Mouse (Mus musculus): ENCODE results near the gene Fads6. TPM values are rescaled to one million over a fixed set of nuclear protein-coding genes. Genes with fewer than 3 reads are reported as not detected.

The Fads6 gene
- total RNA-seq (2022), result 1 to 10 TPM; 2.7 to 5.7 (median 4.6) TPM

DNA sequence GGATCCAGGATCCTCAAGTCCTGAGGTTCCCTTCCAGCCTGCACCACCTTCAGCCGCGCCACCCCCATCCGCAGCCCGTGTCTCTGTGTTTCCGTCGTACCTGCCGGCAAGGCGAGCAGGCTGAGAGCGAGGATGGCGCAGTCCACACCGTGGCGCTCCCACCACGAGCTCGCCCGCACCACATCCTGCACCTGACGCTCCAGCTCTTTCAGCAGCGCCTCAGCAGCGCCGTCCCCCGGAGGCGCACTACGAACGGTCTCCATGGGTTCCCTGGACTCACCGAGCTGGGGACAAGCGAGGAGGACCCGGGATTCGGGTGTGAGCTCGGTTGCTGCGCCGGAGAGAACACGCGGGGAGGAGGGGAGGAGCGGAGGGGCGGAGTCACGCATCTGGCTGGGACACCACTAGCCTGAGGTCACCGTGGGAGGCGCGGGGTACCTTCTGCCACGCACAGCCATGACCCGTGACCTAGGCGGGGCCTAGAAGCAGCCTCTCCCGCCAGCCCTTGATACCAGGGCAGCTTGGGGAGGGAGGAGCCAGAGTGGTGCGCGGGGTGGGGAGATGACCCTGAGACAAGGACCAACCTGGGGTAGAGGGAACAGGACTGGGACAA lies at the start of gene Fads6:
TSS of gene Fads6 (minus strand) at position 450 of the 613 bp plus-strand sequence.
- peak; percentile 37 to 60 for DNase-seq (ENCODE audit: low spot score in 2 of 2)

DNA sequence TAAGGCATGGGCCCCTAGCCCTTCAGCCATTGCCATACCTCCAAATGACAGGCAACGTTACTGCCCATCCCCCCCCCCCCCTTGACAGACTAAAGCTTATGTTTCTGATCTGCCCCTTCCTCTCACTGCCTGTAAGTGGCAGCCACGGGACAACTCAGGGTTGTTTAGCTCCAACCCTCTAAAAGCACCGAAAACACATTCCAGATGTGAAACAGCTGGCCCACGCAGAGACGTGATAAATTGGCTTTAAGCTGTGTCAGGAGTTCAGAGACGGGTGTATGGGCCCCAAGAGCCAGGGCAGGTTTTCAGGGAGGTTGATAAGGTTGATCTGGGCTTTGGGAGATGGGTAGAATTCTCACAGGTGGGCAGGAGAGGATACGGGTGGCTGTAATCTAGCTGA lies 48.1 kb upstream of the Fads6 start:
- DNase-seq (ENCODE audit: low spot score in 2 of 2), result no peak

DNA sequence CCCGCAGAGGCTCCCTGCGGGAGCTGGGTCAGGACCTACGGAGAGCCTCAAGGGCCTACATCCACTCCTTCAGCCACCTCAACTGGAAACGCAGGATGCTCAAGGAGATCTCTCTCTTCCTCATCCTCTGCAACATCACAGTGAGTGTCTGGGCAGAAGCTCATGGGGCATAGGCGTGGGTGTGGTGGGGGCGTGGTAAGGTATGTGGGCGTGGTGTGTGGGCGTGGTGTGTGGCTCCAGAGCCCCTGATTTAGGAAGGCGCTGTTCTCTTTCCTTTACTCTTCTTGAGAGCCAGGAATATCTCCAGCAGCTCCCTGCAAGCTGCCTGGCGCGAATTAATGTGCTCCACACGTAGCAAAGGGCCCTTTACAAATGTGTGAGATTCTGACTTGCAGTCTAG lies 47.5 kb upstream of the Fads6 start:
- DNase-seq (ENCODE audit: low spot score in 2 of 2), result no peak

DNA sequence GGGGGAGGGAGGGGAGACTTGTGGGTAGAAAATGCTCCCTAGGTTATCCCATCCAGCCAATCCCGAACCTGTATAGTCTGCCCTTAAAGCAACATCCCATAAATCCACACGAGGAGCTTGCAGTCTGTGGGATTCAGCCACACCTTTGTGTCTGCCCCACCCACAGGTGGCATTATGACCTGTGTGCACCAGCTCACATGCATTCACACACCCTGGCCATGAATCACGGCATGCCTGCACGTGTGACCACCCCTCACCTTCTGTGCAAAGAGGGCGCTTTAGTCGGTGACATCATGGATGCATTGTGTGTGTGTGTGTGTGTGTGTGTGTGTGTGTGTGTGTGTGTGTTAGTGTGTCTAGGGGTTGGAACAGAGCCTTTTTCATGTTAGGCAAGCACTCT lies 44.4 kb upstream of the Fads6 start:
- DNase-seq (ENCODE audit: low spot score in 2 of 2), result no peak

DNA sequence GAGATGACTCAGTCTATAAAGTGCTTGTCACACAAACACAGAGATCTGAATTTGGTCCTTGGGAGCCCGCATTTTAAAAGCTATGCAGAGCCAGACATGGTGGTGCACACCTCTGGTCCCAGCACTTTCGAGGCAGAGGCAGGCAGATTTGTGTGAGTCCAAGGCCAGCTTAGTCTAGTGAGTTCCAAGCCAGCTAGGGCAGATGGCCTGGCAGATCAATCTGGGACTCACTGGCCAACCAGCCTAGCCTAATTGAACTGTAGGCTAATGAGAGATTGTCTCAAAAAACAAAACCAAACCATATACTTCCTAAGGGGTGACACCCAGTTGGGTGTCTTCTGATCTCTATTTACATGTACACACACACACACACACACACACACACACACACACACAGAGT lies 43.8 kb upstream of the Fads6 start:
- DNase-seq (ENCODE audit: low spot score in 2 of 2), result no peak

DNA sequence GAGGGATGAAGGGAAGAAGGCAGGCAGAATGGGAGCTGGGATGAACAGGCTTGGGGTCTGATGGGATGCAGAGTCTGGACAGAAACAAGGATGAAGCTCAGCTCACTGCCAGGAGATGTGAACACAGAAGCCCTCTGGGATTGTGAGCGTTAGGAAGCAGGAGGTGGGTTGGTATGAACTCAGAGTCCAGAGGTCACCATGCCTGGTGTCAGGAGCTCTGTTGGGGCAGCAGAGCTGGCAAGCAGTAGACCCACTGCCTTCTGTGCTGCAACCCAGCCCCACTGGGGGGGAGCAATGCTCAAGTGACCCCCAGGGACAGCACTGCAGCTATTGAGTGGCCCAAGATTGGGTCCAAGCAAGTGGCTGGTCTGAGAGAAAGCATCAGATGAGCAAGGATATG lies 40.4 kb upstream of the Fads6 start:
- DNase-seq (ENCODE audit: low spot score in 2 of 2), result no peak

DNA sequence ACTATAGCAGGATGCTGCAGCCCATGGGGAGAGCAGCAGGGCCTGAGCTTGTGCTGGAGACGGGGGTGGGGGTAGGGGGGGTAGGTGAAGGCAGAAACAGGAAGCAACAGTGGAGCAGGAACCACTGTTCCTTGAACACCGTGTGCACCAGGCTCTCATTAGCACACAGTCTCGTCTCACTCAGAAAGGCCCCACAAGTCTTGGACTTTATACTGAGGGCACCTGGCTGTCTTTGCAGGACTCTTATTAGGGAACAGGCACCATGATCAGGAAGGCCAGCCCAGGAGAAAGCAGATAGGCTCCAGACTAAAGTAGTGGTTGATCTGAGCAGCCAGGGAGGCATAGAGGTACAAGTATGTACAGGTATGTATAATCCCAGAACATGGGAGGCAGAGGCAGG lies 39.9 kb upstream of the Fads6 start:
- DNase-seq (ENCODE audit: low spot score in 2 of 2), result no peak

DNA sequence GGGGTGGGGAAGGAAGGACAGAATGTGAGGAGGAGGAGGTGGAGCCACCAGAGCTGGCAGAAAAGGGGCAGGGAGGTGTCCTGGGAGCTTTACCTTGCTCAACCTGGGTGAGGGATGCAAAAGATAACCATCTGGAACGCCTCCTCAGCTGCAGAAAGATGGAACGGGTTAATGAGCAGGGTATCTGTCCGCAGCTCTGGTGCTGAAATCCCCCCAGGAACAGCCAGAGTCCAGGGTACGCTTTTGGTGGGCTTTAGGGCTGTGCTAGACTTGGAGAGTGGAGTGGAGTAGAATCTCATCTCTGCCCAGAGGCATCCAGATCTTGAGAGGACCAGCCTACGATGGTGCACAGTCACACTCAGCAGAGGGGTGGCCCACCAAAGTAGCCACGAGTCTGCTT lies 38.7 kb upstream of the Fads6 start:
- DNase-seq (ENCODE audit: low spot score in 2 of 2), result no peak

DNA sequence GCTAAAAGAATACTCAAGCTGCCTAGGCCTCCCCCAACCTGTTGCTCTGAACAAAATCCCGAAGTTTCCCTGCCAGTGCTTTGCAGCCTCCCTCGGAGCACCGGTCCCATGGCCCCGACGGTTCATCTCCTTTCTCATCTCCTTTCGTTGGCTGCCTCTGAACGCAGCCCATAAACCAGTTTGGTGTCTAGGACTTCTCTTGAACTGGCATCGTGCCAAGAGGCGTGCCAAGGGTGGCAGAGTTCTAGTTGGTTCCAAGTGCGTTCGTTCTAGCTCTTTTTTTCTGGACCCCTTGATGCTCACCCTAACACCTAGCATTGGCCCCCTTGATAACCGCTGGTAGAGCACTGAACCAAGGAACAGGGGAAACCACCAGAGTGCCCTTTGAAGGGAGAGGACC lies 37.8 kb upstream of the Fads6 start:
- no peak for DNase-seq (ENCODE audit: low spot score in 2 of 2)

DNA sequence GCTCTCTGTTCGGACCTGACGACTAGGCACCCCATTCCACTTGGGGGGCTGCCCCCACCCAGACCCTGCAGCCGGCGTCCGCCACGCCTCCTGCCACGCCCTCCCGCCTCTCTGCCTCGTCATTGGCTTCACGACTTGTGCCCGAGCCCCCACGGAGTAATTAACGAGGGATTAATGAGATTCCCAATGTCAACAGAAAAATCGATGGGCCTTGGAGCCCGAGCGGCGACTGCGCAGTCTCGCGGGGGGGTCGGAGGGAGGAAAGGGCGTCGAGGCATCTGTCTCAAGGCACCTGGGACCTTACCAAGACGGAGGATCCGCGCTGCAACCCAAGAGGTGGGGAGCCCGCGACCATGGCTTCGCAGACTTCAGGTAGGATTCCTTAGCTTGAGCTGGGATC lies 37.1 kb upstream of the Fads6 start, which contains the start of gene Otop3:
TSS of gene Otop3 (plus strand) at position 201 of the 400 bp plus-strand sequence.
- no peak for DNase-seq (ENCODE audit: low spot score in 2 of 2)

DNA sequence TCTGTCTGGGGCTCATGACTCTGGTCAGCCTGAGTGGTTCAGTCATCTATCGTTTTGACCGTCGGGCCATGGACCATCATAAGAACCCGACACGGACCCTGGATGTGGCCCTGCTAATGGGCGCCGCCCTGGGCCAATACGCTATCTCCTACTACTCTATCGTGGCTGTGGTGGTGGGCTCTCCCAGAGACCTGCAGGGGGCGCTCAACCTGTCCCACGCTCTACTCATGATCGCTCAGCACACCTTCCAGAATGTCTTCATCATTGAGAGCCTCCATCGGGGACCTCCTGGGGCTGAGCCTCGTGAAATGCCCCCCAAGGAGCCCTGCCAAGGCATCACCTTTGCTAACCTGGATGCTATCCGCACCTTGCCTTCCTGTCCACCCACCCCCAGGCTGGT lies 31.9 kb upstream of the Fads6 start:
- DNase-seq (ENCODE audit: low spot score in 2 of 2), result no peak

DNA sequence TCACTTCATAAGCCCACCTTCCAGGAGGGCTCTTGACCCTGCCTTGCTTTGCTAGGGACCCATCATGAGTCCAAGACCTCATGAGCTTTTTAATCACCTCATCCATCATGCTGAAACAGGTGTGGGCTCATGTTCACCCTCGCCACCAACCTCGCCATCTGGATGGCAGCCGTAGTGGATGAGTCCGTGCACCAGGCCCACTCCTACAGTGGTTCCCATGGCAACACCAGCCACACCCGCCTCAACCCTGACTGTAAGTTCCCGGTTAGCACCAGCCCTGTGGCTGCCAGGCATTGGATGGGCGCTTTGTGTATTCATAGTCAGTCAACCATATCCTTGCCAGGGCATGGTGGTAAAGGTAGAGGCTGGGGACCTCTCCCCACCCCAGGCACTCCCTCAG lies 29.3 kb upstream of the Fads6 start:
- no peak for DNase-seq (ENCODE audit: low spot score in 2 of 2)

DNA sequence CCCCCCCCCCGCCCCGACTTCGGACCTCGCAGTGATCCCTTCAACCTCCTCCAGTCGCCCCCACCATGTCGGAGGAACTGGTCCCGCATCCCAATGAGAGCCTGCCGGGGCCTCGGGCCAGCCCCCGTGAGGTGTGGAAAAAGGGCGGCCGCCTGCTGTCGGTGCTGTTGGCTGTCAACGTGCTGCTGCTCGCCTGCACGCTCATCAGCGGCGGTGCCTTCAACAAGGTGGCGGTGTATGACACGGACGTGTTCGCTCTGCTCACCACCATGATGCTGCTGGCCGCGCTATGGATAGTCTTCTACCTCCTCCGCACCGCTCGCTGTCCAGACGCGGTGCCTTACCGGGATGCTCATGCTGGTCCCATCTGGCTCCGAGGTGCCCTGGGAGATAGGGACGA lies 25.9 kb upstream of the Fads6 start:
- DNase-seq (ENCODE audit: low spot score in 2 of 2), result no peak

DNA sequence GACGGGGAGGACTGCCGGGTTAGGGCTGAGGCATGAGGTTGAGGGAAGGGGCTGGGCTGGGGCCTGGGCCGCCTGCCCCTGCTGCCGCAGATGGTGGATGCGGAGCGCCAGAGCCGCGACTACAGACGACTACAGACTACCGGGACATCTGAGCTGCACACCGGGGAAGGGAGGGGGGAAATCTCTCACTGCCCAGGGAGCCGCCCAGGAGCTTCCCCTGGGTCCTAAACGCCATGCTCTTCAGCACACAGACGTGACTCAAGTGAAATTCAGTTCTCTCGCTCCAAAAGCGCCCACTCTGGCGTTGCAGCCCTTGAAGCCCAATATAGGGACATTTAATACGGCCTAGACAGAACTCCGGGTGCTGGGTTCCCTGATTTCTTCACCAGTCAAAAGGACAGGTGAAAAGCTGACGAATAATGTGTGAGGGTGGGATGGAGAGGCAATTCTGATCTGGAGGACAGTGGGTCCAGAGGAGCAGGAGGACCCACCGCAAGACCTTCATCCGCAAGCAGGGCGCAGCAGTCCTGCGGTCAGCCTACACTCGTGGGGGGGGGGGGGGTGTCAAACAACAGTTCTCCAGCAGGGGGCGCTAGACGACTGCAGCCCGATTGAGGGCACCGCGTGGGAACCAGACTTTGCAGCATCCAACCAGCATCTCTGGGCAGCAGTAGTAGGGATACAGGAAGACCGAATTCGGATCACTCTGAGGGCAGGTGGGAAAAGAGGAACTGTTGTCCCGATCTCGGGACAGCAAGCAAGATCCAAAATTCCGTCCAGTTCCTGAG lies 24.6 kb upstream of the Fads6 start, which contains the start of gene Ush1g:
TSS of gene Ush1g (minus strand) at position 136 of the 788 bp plus-strand sequence.
- no peak for DNase-seq (ENCODE audit: low spot score in 2 of 2)

DNA sequence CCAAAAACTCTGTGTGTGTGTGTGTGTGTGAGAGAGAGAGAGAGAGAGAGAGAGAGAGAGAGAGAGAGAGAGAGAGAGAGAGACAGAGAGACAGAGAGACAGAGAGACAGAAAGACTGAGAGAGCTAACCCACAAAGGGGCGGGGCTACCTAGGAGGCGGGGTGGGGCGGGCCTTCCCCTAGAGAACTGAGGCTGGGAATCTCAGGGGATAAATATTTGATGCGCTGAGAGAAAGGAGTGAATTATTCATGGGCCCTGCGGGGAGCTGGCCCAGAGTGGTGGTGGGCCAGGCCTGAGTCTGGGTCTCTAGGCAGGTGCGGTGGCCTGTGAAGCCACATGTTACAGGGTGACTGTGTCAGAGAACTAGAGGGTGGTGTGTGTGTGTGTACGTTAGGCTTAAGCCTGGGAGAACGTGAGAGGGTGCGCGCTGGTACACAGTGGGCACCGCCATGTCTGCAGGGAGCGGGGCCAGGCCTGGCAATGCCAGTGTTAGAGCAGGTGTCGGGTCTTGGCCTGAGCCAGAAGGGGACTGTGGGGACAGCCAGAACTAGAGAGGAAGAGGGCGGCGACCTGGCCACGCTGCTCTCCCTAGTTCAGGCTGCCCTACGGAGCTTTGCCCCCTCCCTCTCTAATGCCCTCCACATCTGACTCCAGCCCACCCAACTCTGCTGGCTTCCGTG lies 22.4 kb upstream of the Fads6 start:
- DNase-seq (ENCODE audit: low spot score in 2 of 2), result peak; percentile 20 to 46

DNA sequence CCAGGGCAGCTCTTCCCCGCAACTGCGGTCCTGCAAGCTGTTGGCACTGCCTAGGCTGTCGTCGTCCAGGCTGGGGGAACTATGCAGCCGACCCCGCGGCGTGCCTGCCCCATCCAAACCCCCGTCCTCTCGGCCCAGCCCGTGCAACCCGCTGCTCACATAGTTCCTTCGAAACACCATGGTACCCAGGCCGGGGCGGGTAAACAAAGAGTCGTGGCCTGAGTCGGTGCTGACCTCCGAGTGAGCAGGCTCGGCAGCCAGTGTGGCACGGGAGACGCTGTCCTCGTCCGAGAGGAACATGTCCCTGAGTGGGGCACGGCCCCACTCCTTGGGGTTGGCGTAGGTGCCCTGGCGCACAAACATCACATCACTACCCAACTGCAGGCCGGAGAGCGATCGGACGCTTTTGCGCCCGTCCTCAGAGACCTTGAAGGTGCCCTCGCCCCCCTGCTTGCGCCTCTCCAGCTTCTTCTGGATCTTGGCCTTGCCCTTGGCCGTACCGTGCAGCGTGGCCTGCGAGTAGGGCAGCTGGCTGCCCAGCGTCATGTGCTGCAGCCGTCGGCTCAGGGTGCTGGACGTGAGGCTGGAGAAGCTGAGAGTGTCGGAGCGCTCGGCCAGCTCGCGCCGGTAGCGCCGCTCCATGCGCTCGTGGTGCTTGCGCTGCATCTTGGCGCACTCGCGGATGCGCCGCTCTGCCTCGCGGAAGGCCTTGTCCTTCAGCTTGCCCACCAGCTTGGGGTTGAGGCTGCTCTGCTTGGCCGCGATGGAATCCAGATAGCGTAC lies 21.0 kb upstream of the Fads6 start:
- no peak for DNase-seq (ENCODE audit: low spot score in 2 of 2)

DNA sequence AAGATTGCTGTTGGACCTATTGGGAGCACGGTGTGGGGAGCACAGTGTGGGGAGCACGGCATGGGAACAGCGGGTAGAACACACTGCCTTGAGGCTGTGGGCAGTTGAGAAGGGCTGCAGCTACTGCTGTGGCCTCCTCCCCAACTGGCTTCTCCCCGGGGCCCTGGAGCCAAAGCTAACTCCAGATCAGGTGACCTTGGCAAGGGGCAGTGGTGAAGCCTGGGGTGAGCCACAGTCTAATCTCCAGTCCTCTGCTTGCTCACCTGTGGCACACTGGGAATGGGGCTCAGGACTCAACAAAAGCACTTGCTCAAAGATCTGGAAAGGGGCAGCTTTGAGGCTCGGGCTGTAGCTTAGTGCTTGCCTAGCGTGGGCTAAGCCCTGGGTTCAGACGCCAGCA lies 19.7 kb upstream of the Fads6 start:
- no peak for DNase-seq (ENCODE audit: low spot score in 2 of 2)

DNA sequence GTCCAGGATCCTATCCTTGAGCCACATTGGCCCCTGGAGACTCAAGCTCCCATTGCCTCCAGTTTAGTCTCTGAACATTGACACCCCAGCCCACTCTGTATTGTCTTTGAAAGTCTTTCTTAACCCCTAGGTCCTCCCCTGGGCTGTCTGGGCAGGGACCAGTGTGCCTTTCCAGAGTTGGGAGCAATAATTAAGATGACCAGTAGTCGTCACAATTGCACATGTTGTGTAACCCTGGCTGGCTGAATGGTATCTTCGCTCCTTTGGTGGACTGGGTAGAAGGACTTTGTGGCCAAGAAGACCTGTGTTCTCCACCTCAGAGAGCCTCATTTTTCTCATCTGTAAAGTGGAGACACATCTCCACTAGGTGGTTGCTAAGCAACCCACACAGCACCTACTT lies 16.8 kb upstream of the Fads6 start:
- no peak for DNase-seq (ENCODE audit: low spot score in 2 of 2)

DNA sequence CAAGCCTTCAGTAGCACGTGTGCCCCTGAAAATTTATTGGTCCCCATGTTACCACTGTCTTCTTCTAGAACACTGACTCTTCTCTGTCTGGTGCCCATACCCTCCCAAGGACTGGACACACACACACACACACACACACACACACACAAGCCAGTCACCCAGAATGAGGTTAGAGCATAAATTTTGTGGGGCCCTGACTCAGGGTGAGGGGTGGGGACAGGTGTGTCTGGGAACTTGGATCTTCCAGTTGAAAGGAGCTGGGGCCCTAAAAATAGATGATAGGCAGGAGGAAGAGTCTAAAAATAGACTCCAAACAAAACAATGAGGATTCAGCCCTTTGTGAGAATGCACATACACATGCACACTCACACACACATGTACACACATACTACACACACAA lies 11.3 kb upstream of the Fads6 start:
- no peak for DNase-seq (ENCODE audit: low spot score in 2 of 2)

DNA sequence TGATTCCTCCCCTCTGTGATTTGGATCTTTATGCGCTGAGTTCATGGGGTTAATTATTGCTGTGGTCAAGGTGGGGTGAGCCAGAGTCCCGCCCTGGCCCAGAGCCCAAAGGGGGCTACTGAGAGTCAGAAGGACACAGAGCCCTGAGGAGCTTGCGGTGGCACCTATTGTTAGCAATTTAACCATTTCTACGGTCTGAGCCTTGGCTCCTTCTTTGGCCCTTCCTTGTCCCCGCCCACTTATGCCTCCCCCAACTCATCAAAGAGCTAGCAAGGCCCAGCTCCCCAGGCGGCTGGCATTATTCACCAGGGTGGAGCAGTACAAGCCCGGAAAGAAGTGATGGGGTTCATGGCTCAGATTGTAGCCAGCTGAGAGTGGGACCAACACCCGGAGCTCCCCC lies 9.4 kb upstream of the Fads6 start, which contains the start of gene Otop2:
TSS of gene Otop2 (plus strand) at position 301 of the 400 bp plus-strand sequence.
- no peak for DNase-seq (ENCODE audit: low spot score in 2 of 2)

DNA sequence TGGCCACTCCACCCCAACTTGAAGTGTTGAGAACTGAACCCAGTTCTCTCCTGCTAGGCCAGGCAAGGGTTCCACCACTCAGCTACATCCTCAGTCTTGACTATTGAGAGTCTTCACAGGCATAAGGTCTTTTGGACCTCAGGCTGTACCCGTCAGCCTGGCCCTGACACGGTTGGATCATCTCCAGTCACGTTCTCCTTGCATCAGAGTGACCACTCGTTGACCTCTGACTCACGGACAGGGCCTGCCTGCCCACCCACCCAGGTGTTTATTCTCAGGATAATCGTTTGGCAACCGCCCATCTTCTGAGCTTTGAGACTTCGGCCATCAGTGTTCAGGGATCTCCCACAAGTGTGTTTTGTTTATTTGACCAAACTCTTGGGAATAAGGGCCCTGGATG lies 5.7 kb upstream of the Fads6 start:
- DNase-seq (ENCODE audit: low spot score in 2 of 2), result no peak

DNA sequence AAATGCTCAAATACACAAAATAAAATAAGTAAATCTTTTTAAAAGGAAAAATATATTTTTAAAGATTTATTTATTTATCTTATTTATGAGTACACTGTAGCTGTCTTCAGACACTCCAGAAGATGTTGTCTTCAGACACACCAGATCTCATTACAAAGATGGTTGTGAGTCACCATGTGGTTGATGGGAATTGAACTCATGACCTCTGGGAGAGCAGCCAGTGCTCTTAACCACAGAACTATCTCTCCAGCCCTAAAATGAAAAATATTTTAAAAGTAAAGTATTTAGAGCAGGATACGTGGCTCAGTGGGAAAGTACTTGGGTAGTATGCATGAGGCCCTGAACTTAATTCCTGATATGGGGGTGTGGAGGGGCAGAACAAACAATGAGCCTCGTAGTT lies 3.9 kb upstream of the Fads6 start:
- no peak for DNase-seq (ENCODE audit: low spot score in 2 of 2)

Measured in gastrocnemius, adult 8-10 months (tissue).